ENCODE assay signal across 11 mouse cellular contexts in genomic region chr2:32420647-32421046, GRCm38 (mm10). TPM values are rescaled to one million over a fixed set of nuclear protein-coding genes. Genes with fewer than 3 reads are reported as not detected.
"Had no signal": no experiment of that assay in that cellular context is flagged by ENCODE, and none has a peak within 500 bp of the region (broad histone marks: within the 10 kb centered on the region; RNA-seq: fewer than 3 reads in every experiment).

No protein-coding gene starts in this region.

- H3K4me3 ChIP-seq: left cerebral cortex, adult 2 months; limb, embryonic 10.5 days; neural tube, embryonic 12.5 days had no signal

- H3K4me2 ChIP-seq: neural tube, embryonic 12.5 days had no signal

- H3K9me3 ChIP-seq: limb, embryonic 10.5 days; neural tube, embryonic 12.5 days had no signal

- DNase-seq: lung, adult 2 months; lung, postnatal 36 days; midbrain, embryonic 14.5 days; thymus, adult 18-20 months; thymus, postnatal 14 days had no signal

- H3K27me3 ChIP-seq: neural tube, embryonic 12.5 days had no signal

- ATAC-seq: intestine, embryonic 16.5 days; lung, postnatal 0 days had no signal

- H3K9ac ChIP-seq: liver, embryonic 14.5 days; neural tube, embryonic 12.5 days had no signal

- H3K27ac ChIP-seq: left cerebral cortex, adult 2 months; liver, embryonic 14.5 days; neural tube, embryonic 12.5 days had no signal

RNA-seq across cellular contexts. Expression of gene Lcn2, which starts 32.6 kb away (rescaled TPM):
- polyA plus RNA-seq: limb, embryonic 10.5 days; midbrain, embryonic 14.5 days had no signal
